Mouse (Mus musculus): ENCODE data around the gene Pcdh11x.
"Not testable (repeated sequence)": the region's sequence is repeated elsewhere in the genome, so short reads cannot be mapped to it uniquely, and the experiment has no call there.

Pcdh11x gene

GRCm38 (mm10) chrX:120290011-120290899 lies at the start of gene Pcdh11x:
Gene Pcdh11x, plus strand, starts transcription at chrX:120290259.
- peak; percentile 1 for DNase-seq (ENCODE audit: low read depth, low spot score)

- DNase-seq (ENCODE audit: low read depth, low spot score): no peak
Measured at GRCm38 (mm10) chrX:120260089-120260488, 30.0 kb upstream of the Pcdh11x start.

GRCm38 (mm10) chrX:120285522-120285921 lies 4.5 kb upstream of the Pcdh11x start:
- no peak for DNase-seq (ENCODE audit: low read depth, low spot score)

DNA sequence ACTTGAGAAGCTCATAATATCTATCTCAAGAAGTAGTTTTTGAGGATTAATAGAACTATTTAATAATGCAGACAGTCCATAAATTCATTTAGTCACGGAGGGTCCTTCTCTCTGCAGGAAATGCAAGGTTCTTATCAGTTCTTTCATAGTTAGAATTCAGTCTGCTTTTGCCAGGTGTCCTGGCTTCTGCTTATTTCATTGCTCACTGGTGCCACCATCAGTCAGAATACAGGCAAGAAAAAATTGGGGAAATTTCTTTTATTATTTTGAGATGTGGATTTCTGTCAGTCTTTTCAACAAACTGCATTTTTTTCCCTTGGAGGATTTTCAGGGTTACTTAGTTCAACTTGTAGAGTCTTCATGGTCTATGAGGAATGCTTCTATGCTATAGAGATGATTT lies 2.6 kb upstream of the Pcdh11x start:
- DNase-seq (ENCODE audit: low read depth, low spot score): no peak

- DNase-seq (ENCODE audit: low read depth, low spot score): no peak
Measured at GRCm38 (mm10) chrX:120290900-120291280, 831 bp downstream of the Pcdh11x start.

DNA sequence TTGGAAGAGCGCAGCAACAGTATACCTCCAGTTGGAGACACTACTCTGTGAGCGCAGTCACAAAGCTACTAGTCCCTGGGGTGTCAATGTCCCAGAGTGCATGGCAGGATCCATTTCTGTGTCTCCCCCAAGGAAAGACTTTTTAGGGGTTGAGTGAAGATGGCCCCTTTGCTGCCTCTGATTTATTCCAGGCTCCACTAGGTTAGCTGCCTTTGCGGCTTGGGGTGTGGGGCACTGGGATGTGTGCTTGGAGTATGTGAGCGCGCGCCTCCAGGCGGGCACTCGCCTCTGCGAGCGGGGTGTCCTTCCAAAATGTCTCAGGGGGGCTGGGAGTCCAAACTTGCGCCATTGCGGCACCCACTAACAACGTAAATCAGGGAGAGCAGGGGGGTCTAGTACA lies 1.6 kb downstream of the Pcdh11x start:
- no peak for DNase-seq (ENCODE audit: low read depth, low spot score)

GRCm38 (mm10) chrX:120292832-120293750 lies 3.0 kb downstream of the Pcdh11x start:
- DNase-seq (ENCODE audit: low read depth, low spot score): no peak

DNA sequence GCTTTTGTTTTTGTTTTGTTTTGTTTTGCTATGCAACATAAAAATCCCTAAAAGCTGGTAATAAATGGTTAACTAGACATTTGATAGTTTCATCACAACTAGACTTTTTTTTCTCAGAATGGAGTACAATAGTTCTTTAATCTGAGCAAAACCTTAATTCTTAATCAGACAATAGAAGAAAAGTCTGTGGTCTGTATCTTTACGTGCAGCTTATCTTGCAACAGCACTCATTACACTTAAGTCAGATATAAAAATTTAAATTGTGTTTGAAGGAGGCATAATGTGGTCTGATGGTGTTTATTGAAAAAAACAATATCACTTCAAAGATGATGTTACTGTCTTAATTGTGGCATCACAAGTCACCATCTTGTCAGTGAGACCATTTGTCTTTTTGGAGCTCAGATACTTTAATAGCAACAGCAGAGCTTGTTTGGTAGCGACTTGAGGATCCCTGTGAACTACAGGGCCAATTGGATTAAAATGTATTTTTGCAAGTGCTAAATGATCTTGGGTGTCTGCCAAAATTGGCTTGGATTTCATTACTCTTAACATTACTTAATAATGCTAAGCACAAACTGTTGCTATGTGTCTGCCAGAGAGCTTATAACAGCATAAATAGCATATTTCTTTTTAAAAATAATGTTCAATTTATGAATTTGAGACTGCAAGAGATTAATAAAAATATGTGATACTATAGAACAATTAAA lies 11.6 kb downstream of the Pcdh11x start:
- DNase-seq (ENCODE audit: low read depth, low spot score): peak; percentile 1

- not testable (repeated sequence) for DNase-seq (ENCODE audit: low read depth, low spot score)
Measured at GRCm38 (mm10) chrX:120312995-120313394, 22.9 kb downstream of the Pcdh11x start, which contains the start of gene H2afb3. Gene H2afb3, minus strand, starts transcription at chrX:120313095.

DNA sequence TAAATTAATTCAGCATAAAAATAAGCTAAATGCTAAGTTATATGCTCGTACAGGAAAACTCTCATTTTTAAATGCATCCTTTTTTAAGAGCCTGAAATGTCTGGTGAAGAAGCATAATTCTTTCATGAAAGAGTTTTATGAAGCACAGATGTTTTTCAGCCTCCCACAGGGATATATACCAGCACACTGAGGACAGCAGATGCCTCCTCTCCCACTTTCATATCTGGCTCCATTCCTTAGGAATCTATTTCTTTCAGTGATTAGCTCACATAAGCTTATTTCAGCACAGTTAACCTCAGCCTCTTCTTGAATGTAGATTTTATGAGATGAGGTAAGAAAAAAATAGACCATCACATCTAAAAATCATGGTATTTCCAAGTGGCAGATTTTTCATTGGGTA lies 176.2 kb downstream of the Pcdh11x start:
- DNase-seq (ENCODE audit: low read depth, low spot score): no peak

- DNase-seq (ENCODE audit: low read depth, low spot score): no peak
Measured at GRCm38 (mm10) chrX:120486428-120486827, 196.4 kb downstream of the Pcdh11x start.

DNA sequence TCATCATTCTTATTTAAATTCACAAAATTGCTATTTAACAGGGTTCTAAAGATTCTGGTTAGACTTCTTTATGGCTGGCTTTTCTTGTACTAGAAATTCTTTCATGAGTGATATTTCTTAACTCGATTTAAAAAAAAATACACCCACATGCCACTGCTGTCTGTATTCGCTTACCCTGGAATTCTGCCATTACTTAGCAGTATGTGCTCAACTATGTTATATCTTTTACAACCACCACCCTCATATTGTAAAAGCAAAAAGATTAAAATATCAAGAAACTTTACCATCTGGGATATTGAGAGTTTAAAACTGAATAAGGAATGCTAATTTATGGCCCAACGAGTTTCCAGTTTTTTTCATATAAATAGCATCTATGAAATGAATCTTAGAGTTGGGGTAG lies 234.9 kb downstream of the Pcdh11x start:
- DNase-seq (ENCODE audit: low read depth, low spot score): no peak

DNA sequence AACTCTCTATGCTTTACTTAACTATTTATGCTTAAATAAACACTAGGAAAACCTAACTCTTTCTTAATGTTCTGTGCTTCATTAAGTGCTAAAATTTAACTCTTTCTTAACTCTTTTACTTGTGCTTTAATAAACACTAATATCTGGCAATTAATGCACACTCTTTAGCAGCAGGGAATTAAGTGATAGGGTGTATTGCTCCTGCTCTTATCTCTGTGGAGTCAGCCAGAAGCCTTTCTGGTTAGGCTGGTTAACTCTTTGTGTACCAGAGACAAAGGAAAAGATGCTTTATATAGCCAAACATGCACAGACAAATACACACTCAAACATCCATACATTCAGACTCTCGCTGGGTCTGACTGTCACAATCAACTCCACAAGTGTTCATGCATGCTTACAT lies 309.2 kb downstream of the Pcdh11x start:
- DNase-seq (ENCODE audit: low read depth, low spot score): no peak

GRCm38 (mm10) chrX:120618460-120618859 lies 328.4 kb downstream of the Pcdh11x start:
- DNase-seq (ENCODE audit: low read depth, low spot score): no peak

GRCm38 (mm10) chrX:120670236-120670635 lies 380.2 kb downstream of the Pcdh11x start:
- DNase-seq (ENCODE audit: low read depth, low spot score): not testable (repeated sequence)

- DNase-seq (ENCODE audit: low read depth, low spot score): no peak
Measured at GRCm38 (mm10) chrX:120734144-120734543, 444.1 kb downstream of the Pcdh11x start.

GRCm38 (mm10) chrX:120735792-120736191 lies 445.7 kb downstream of the Pcdh11x start:
- DNase-seq (ENCODE audit: low read depth, low spot score): no peak

DNA sequence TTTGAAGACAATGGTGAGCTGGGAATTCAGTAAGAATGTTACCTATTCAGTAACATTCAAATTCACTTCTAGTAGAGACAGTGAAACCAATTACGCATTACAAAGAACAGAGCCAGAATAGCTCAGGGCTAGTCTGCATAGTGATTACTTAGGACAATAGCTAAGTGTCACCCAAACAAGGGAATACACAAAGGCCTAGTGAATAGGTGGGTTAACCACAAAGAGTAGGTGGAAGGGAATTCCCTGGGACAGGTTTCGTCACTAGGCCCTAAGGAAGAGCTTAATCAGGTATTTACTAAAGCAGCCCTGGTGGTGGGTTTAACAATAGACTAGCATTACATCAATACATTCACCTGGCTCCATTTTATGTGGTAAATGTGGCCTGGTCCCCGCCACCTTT lies 654.5 kb downstream of the Pcdh11x start:
- DNase-seq (ENCODE audit: low read depth, low spot score): no peak

Measured in skeletal muscle tissue, adult 2 months (tissue).